Mouse (Mus musculus) midbrain, embryonic 10.5 days (tissue): ENCODE data around the gene Snrpa1. TPM values are rescaled to one million over a fixed set of nuclear protein-coding genes. Genes with fewer than 3 reads are reported as not detected.

Experiments
- DNase-seq: peaks from one replicate; pipeline ENCODE4 v3.0.0-alpha.2; 2017; ENCODE audit warnings: low spot score
- H3K27ac ChIP-seq: fragments of 300-500 bp; sonication (generic); replicated peaks from 2 replicates; pipeline ENCODE4 v1.5.1; 2016; ENCODE audit warnings: mild to moderate bottlenecking
- H3K27me3 ChIP-seq: fragments of 300-500 bp; sonication (generic); 2 replicates; pipeline ENCODE4 v1.6.1; 2016; ENCODE audit warnings: low read depth, mild to moderate bottlenecking; ENCODE audit not compliant: poor library complexity, severe bottlenecking
- H3K36me3 ChIP-seq: fragments of 300-500 bp; sonication (generic); 2 replicates; pipeline ENCODE4 v1.6.1; 2016; ENCODE audit warnings: mild to moderate bottlenecking, moderate library complexity
- H3K4me1 ChIP-seq: fragments of 300-500 bp; sonication (generic); 2 replicates; pipeline ENCODE4 v1.6.1; 2016
- H3K4me3 ChIP-seq: fragments of 300-500 bp; sonication (generic); 2 replicates; pipeline ENCODE4 v1.5.1; 2016; ENCODE audit warnings: mild to moderate bottlenecking, moderate library complexity
- H3K9me3 ChIP-seq: fragments of 300-500 bp; sonication (generic); replicated peaks from 2 replicates; pipeline ENCODE4 v1.6.1; 2016; ENCODE audit warnings: mild to moderate bottlenecking
- WGBS: fragments of 180-500 bp; shearing (Covaris S2); methylation state at CpG from one replicate; pipeline ENCODE4 v1.1.7; 2016; 5-methylcytosine and 5-hydroxymethylcytosine counted together
- polyA plus RNA-seq: library from polyadenylated mRNA; unstranded; fragments of >200 nt; fragmentation: Nextera tagmentation; extraction: Ambion mirVana; gene quantifications from 2 replicates; pipeline ENCODE4 v1.2.1, GENCODE M21; 2016

Snrpa1 gene
- polyA plus RNA-seq, 1 experiment from 2014 or later, result 271 TPM

GRCm38 (mm10) chr7:66109855-66110635, 51.2 kb downstream of the Snrpa1 start:
- Histone ChIP-seq H3K27ac (peak overlapping the region; percentile 97), H3K4me3 (peak overlapping the region; percentile 93), H3K4me1 (peaks cover 41% of the 10 kb centered on the region), H3K9me3 (no peaks in the 10 kb centered on the region), H3K27me3 (peaks cover 10% of the 10 kb centered on the region), H3K36me3 (peaks cover 9% of the 10 kb centered on the region; the same call in 1 of the 2 replicates)
- 6% methylated on average over 76 of the region's 77 CpGs for WGBS
- DNase-seq, result peak; percentile 64

- no peak for DNase-seq
- WGBS, result 5% methylated on average over 10 of the region's 10 CpGs
- peak overlapping the region; percentile 97 for H3K27ac ChIP-seq
- peak overlapping the region; percentile 93 for H3K4me3 ChIP-seq
- H3K36me3 ChIP-seq, result peaks cover 10% of the 10 kb centered on the region; the same call in 1 of the 2 replicates
- H3K4me1 ChIP-seq, result peaks cover 47% of the 10 kb centered on the region
- no peaks in the 10 kb centered on the region for H3K9me3 ChIP-seq
- peaks cover 10% of the 10 kb centered on the region for H3K27me3 ChIP-seq
These were observed 51.9 kb downstream of the Snrpa1 start for GRCm38 (mm10) chr7:66110636-66111112.

DNA sequence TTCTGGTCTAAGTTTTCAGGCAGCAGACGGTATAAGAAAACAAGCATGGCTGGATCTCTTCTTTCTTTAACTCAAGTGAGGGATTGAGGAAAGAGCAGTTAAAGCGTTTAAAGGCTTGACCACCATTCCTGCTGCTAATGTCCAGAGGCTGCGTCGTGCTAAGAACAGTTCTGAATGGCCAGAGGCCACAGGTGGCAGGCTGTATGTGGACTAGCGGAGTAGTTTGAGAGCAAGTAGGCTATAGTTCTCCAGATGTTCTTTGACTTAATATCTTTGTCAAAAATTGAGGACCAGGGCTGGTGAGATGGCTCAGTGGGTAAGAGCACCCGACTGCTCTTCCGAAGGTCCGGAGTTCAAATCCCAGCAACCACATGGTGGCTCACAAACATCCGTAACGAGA, 52.4 kb downstream of the Snrpa1 start:
- WGBS, result 70% methylated on average over 10 of the region's 10 CpGs

DNA sequence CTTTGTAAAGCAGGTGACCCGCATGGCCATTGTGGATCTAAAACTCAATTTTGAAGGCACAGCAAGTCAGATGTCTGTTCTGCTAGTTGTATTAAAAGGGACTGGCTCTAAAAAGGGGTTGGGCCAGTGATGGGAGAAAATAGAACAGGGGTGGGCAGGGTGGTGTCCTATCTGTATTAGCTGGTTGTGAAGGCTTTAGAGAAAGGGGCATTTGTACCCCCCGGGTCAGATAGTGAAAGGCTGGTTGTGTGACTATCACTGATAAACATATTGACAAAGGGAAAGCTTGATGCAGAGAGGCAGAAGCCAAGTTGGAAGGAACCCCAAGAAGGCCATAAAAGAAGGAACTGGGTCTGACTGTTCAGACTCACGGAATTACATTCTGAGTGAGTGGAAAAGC, 54.8 kb downstream of the Snrpa1 start:
- no peak for DNase-seq
- no peak overlapping the region for H3K27ac ChIP-seq
- no peaks in the 10 kb centered on the region for H3K27me3 ChIP-seq
- peaks cover 15% of the 10 kb centered on the region; the same call in 1 of the 2 replicates for H3K36me3 ChIP-seq
- 87% methylated on average over 3 of the region's 3 CpGs for WGBS
- H3K4me1 ChIP-seq, result peaks cover 60% of the 10 kb centered on the region
- H3K4me3 ChIP-seq, result no peak overlapping the region
- H3K9me3 ChIP-seq, result no peaks in the 10 kb centered on the region

More for the DNA sequence above, 52.4 kb downstream of the Snrpa1 start:
- no peaks in the 10 kb centered on the region for H3K9me3 ChIP-seq
- H3K27ac ChIP-seq, result peak overlapping the region; percentile 97; the same call in 1 of the 2 replicates
- H3K36me3 ChIP-seq, result peaks cover 10% of the 10 kb centered on the region; the same call in 1 of the 2 replicates
- no peak for DNase-seq
- peaks cover 52% of the 10 kb centered on the region for H3K4me1 ChIP-seq
- H3K4me3 ChIP-seq, result peak overlapping the region; percentile 93
- H3K27me3 ChIP-seq, result peaks cover 10% of the 10 kb centered on the region

GRCm38 (mm10) chr7:66115821-66116343, 57.1 kb downstream of the Snrpa1 start:
- peaks cover 17% of the 10 kb centered on the region; the same call in 1 of the 2 replicates for H3K36me3 ChIP-seq
- DNase-seq, result no peak
- H3K27ac ChIP-seq, result no peak overlapping the region
- WGBS, result 93% methylated on average over 11 of the region's 11 CpGs
- no peak overlapping the region for H3K4me3 ChIP-seq
- no peaks in the 10 kb centered on the region for H3K9me3 ChIP-seq
- peaks cover 64% of the 10 kb centered on the region for H3K4me1 ChIP-seq
- no peaks in the 10 kb centered on the region for H3K27me3 ChIP-seq

DNA sequence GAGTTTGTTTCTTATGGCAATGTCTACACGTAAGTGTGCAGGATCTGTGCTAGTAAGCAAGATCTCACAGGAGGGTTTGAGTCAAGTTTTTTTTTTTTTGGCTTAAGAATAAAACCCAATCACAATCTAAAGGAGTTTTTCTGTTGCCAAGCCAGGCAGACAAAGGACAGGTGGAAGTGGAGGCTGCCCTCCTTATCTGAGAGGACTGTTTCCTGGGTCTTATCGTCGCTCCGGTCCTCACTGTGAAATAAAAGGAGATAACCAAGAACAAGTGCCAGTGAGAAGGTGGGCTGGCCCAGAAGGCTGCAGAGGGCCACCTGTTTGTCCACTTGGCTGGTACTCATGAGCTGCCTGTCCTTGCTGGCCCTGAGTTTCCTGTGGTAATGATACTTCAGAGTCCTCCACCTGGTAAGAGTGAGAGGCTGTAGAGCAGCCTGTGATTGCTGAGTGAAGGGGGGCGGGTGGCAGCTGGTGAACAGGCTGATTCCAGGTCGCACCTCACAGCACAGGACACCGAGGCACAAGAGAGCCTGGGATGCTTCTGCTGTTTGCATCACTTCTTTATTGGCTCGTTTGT, 58.2 kb downstream of the Snrpa1 start:
- H3K4me1 ChIP-seq, result peaks cover 56% of the 10 kb centered on the region
- no peaks in the 10 kb centered on the region for H3K27me3 ChIP-seq
- H3K4me3 ChIP-seq, result no peak overlapping the region
- no peak overlapping the region for H3K27ac ChIP-seq
- no peak for DNase-seq
- H3K36me3 ChIP-seq, result peaks cover 17% of the 10 kb centered on the region; the same call in 1 of the 2 replicates
- H3K9me3 ChIP-seq, result no peaks in the 10 kb centered on the region
- 87% methylated on average over 8 of the region's 8 CpGs for WGBS

- DNase-seq, result no peak
- H3K36me3 ChIP-seq, result peaks cover 17% of the 10 kb centered on the region; the same call in 1 of the 2 replicates
- 86% methylated on average over 3 of the region's 3 CpGs for WGBS
These were observed 59.2 kb downstream of the Snrpa1 start for GRCm38 (mm10) chr7:66118046-66118445.

DNA sequence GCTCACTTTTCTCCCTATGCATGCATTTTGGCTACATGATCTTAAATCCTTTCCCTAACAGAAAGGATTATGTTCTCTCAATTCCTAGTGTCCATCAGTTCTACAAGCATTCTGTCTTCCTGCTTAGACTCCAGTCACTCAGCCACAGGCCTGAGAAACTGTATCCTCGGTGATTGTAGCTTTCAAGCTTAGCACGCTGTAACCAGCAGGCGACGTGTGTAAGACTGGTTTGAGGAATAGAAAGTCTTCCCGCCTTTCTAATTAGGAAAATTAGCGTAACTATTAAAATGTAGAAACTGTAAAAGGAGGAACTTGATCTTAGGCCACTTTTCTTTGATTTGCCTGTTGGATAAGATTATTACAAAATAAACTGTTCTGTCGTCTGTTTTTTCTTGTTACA, 60.0 kb downstream of the Snrpa1 start:
- H3K36me3 ChIP-seq, result peaks cover 17% of the 10 kb centered on the region; the same call in 1 of the 2 replicates
- H3K27ac ChIP-seq, result no peak overlapping the region
- no peak overlapping the region for H3K4me3 ChIP-seq
- H3K9me3 ChIP-seq, result no peaks in the 10 kb centered on the region
- peaks cover 43% of the 10 kb centered on the region for H3K4me1 ChIP-seq
- H3K27me3 ChIP-seq, result no peaks in the 10 kb centered on the region
- 87% methylated on average over 7 of the region's 7 CpGs for WGBS
- no peak for DNase-seq

More at GRCm38 (mm10) chr7:66118046-66118445, 59.2 kb downstream of the Snrpa1 start:
- H3K4me3 ChIP-seq, result no peak overlapping the region
- H3K27ac ChIP-seq, result no peak overlapping the region
- H3K27me3 ChIP-seq, result no peaks in the 10 kb centered on the region
- no peaks in the 10 kb centered on the region for H3K9me3 ChIP-seq
- peaks cover 51% of the 10 kb centered on the region for H3K4me1 ChIP-seq

- peaks cover 14% of the 10 kb centered on the region for H3K36me3 ChIP-seq
- H3K4me1 ChIP-seq, result peaks cover 38% of the 10 kb centered on the region
- H3K27ac ChIP-seq, result no peak overlapping the region
- no peak overlapping the region for H3K4me3 ChIP-seq
- H3K9me3 ChIP-seq, result no peaks in the 10 kb centered on the region
- WGBS, result 84% methylated on average over 1 of the region's 1 CpGs
- H3K27me3 ChIP-seq, result no peaks in the 10 kb centered on the region
- DNase-seq, result no peak
These were observed 61.3 kb downstream of the Snrpa1 start for GRCm38 (mm10) chr7:66120139-66120538.

- no peak for DNase-seq
These were observed 62.0 kb downstream of the Snrpa1 start for GRCm38 (mm10) chr7:66120702-66121396.

More at GRCm38 (mm10) chr7:66120702-66121396, 62.0 kb downstream of the Snrpa1 start:
- WGBS, result 79% methylated on average over 7 of the region's 7 CpGs
- Histone ChIP-seq H3K27me3 (no peaks in the 10 kb centered on the region), H3K4me3 (no peak overlapping the region), H3K36me3 (peaks cover 21% of the 10 kb centered on the region), H3K27ac (no peak overlapping the region), H3K4me1 (peaks cover 31% of the 10 kb centered on the region), H3K9me3 (no peaks in the 10 kb centered on the region)
